Mouse (Mus musculus) megakaryocyte, embryonic 14.5 days (primary cell): ENCODE measurements at regions not wholly inside any gene's neighbourhood (a gene's known extent, or its start where the extent isn't known, plus 50 kb on each side); places are given as distances from the start of the nearest gene placed in this dataset.

ENCODE experiments used
- H3K27me3 ChIP-seq: replicated peaks from 2 replicates; pipeline ENCODE3; 2012; ENCODE audit warnings: inconsistent platforms
- H3K36me3 ChIP-seq: replicated peaks from 2 replicates; pipeline ENCODE3; 2012; ENCODE audit warnings: low read length, inconsistent platforms, mixed read lengths
- H3K4me1 ChIP-seq: 2 replicates; pipeline ENCODE4 v1.6.1; 2012; ENCODE audit warnings: inconsistent platforms
- H3K4me3 ChIP-seq: replicated peaks from 2 replicates; pipeline ENCODE3; 2012; ENCODE audit warnings: moderate library complexity, mild to moderate bottlenecking, inconsistent platforms
- H3K9me3 ChIP-seq: 2 replicates; pipeline ENCODE4 v1.6.1; 2012; ENCODE audit warnings: inconsistent platforms
- FLI1 ChIP-seq: IDR thresholded peaks from 2 replicates; pipeline ENCODE4 v1.6.1; 2012; ENCODE audit warnings: low read length, inconsistent platforms, mixed read lengths
- GATA1 ChIP-seq: IDR thresholded peaks from 3 replicates; pipeline ENCODE4 v1.6.1; 2012; ENCODE audit warnings: mixed read lengths, low read length, inconsistent platforms, borderline replicate concordance

DNA sequence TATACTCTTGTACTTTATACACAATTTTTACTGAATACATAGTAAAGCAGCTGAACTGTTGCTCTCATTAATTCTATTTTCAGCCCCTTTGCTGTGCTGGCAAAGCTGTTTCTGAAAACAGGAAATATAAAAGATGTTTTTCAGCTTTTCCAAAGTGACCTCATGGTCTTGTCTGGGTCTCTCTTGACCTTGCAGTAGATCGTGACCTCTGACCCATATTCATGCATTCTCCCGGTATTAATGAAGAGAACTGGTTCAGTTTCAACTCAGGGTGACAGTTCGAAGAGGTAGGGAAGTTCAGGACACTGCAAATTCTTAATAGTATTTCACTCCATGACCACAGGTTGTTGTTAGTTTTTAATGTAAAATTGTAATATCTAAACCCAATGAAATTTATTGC is 56.7 kb upstream of the Ankrd50 start:
- H3K27me3 ChIP-seq, result no peaks in the 10 kb centered on the region
- TF ChIP-seq FLI1 (no peak), GATA1 (no peak)
- no peaks in the 10 kb centered on the region for H3K9me3 ChIP-seq
- H3K4me3 ChIP-seq, result no peak overlapping the region
- H3K36me3 ChIP-seq, result no peaks in the 10 kb centered on the region
- H3K4me1 ChIP-seq, result no peaks in the 10 kb centered on the region

DNA sequence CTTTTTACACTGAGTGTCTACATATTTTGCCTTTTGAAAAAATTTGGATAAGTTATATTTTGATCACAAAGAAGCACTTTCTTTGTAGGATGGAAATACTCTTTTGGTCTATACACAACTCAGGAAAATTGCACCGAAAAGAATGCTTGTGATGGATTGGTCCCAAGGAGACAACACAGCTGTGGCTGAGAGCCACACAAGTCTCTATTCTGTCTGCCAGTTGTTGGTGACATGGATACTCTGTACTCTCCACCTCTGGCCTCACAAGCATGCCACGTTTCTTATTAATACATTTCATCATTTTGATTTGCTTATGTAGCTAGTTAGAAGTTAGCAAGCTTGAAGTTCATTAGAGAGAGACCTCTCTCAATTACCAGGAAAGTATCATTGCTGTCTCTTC is 53.7 kb upstream of the Ankrd50 start:
- H3K9me3 ChIP-seq, result no peaks in the 10 kb centered on the region
- TF ChIP-seq FLI1 (no peak), GATA1 (no peak)
- no peaks in the 10 kb centered on the region for H3K36me3 ChIP-seq
- H3K4me3 ChIP-seq, result no peak overlapping the region
- no peaks in the 10 kb centered on the region for H3K27me3 ChIP-seq
- H3K4me1 ChIP-seq, result no peaks in the 10 kb centered on the region

DNA sequence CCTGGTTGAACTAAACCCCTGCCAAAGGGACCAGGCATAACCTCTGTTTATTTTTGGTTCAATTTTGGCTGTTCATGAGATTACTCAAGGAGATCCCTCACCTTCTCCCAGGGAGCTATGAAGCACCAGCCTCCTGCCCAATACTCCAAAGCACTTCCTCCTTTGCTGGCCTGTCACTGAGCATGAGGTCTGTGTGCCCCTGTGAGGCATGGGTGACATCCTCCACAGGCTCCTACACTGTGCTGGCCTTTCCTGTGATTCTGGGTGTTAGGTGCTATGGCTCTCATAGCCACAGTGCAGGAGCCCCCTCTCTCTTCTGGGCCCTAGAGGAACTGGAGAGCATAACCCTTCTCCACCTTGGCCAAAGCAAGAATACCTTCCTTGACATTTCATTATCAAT is 53.1 kb upstream of the Ankrd50 start:
- TF ChIP-seq FLI1 (no peak), GATA1 (no peak)
- H3K9me3 ChIP-seq, result no peaks in the 10 kb centered on the region
- H3K4me1 ChIP-seq, result no peaks in the 10 kb centered on the region
- no peak overlapping the region for H3K4me3 ChIP-seq
- H3K36me3 ChIP-seq, result no peaks in the 10 kb centered on the region
- no peaks in the 10 kb centered on the region for H3K27me3 ChIP-seq
